Mouse (Mus musculus): Measurements from ENCODE around the gene Mkrn3.

Gene Mkrn3

DNA sequence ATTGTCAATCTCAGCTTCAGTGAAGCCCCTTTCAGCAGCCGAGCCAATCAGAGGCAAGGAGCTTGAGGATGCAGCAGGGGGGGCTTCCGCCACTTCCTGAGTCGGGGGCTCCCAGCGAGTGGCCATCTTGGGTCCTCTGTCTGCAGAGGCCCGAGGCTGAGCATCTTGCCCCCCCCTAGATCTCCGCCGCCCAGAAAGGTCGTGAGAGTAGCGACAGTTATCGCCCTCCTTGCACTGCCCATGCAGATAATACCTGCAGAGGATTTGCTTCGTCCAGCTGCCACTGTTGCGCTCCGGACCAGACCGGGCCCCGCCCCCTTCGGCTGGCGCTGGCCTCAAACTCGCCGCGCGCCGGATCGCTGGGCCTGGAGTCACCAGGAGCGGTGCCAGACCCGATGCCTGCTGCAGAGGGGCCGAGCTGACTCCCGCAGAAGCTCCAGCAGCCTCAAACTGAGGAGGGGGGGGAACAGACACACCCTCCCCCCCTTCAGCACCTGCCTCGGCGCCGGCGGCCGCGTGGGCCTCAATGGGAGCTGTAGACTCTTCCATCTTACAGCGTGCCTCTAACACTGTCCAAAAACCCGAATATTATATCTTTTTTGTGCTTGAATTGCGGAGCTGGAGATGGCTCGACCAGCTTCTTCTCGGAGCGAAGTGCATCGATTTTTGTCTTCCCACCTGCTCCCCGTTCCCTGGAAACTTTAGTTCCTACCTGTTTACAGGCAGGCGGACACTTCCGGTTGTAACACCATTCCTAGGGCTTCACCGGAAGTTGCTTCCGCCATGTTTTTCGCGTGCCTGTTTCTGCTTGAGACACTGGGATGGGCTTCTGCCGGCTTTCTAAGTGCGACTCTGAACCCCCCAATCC, at the start of gene Mkrn3:
Gene Mkrn3, minus strand, starts transcription at position 647 of the 868 bp plus-strand sequence.
- peak; percentile 9 to 57 for DNase-seq (ENCODE audit: low spot score in 2 of 2)

DNA sequence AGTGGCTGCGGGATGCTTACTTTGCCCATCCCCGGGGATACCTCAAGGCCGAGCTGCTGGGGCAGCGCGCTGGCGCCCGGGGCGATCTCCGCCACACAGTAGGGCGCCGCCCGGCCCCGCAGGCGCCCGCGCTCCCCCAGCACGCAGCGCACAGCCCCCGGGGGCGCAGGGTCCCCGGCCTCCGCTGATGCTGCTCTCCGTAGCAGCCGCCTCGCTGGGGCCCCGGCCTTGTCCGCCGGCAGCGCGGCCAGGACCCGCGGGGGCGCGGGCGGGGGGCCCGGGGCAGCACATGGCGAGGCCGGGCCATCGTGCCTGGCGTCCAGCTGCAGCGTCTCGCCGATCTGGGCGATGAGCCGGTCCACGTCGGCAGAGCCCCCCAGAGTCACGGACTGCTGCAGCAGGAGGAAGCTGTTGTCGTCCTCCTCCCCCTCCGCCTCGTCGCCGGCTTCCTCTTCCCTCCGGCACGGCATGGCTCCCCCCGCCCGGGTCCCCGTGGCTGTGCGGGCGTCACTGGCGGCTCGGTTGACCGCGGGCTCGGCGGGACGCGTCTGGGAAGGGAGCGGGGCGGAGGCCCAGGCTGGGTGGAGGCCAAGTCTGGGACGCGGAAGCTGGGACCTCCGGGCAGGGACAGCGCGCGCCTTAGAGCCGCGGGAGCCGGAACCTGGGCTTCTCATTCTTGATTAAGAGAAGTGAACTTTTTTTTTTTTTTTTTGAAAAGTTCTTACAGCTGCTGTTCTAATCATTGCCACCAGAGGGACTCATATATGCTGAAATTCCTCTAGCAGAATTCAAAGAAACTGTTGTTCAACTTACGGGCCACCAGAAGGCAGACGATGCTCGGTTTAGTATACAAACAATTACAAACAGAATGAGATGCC, 44.2 kb upstream of the Mkrn3 start, which contains the start of gene Peg12:
Gene Peg12, minus strand, starts transcription at position 633 of the 878 bp plus-strand sequence.
- DNase-seq (ENCODE audit: low spot score in 2 of 2) = peak; percentile 21 to 38

DNA sequence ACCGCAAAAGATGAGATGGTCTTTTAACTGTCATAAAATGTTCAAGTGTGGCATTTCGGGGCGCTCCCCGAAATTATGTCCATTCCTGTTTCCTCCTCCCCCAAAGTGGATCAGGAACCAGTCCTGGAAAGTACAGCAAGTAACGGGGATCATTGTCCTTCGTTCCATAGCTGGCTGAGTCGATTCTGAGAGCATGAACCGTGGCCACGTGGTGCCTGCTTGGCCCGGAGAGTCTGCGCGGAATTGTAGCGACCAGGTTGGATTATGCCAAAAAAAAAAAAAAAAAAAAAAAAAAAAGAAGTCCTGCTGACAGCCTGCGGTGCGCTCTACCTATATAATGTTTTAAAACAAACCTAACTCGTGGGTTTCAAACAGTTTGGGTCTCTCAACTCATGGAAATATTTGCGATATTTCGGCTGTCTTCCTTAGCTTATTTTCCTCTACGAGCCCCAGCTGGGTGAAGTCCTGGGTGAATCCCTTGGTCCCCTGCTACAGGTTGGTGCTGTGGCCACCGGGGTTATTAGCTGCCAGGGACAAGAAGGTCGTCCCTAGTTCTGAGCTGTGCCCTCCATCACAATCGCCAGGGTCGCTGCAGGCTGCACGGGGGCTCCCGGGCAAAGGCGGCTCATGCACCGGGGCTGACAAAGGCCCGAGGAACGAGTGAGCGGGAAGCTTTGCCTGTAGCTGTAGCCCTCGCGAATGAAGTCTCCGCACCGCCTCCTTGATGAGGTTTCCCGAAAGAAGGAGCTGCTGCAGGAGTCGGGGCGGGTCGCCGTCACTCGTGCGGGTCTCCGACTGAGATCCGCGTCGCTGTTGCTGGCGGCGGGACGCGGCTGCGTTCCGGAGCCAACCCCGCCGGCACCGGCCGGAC, 43.3 kb upstream of the Mkrn3 start:
- peak in 1 of 2 experiments; percentile 19 for DNase-seq (ENCODE audit: low spot score in 2 of 2)

DNA sequence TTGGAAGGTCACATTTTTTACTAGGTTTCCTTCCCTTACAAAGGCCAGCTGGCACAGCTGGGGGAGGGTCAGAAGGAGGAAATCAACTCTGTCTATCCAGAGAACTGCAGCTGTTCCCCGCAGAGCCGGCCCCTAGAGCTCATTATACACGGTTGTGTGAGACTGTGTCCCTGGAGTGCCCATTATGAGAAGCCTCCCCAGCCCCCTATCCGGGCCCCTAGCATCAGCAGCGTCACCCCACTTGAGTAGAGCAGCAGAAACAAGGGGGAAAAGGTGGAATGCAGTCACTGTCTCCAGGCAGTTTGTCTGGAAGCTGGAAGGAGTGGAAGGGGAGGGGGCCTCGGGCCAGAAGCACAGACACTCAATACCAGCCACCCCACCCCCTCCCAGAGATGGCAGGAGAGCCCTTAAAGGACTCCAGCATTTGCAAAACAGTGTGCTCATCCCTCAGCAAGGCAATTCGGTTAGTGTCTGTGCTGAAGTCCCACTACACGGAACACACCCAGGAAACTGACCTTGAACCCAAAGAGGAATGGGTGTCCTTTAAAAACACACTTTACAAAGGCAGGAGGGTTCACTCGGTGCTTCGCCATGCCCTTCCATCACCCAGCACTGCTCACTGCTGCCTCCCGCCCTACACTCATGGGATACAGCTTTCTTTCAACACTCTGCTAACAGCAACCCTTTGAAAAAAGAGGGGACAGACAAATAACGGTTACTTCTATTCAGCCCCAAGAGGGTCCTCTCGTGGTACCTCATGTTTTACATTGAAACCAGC, 42.5 kb upstream of the Mkrn3 start:
- peak in 1 of 2 experiments; percentile 12 for DNase-seq (ENCODE audit: low spot score in 2 of 2)

DNA sequence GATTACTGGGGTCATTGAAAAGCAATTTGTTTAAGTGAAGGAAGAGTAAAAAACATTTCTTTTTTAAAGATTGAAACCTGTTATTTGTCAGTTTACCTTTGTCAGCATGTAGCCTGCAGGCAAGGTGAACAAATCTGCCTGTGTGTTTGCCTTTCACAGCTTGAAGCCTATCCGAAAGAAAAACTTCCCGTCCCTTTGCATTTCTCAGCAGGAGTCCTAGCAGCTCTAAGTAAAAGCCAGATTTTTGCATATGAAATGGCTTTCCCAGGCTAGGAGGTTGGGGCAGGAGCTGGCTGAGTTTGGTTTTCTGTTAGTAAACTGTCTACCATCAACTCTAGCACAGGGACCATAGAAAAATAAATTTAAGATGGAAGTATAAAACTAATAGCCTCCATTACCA, 32.4 kb upstream of the Mkrn3 start:
- DNase-seq (ENCODE audit: low spot score in 2 of 2) = no peak

DNA sequence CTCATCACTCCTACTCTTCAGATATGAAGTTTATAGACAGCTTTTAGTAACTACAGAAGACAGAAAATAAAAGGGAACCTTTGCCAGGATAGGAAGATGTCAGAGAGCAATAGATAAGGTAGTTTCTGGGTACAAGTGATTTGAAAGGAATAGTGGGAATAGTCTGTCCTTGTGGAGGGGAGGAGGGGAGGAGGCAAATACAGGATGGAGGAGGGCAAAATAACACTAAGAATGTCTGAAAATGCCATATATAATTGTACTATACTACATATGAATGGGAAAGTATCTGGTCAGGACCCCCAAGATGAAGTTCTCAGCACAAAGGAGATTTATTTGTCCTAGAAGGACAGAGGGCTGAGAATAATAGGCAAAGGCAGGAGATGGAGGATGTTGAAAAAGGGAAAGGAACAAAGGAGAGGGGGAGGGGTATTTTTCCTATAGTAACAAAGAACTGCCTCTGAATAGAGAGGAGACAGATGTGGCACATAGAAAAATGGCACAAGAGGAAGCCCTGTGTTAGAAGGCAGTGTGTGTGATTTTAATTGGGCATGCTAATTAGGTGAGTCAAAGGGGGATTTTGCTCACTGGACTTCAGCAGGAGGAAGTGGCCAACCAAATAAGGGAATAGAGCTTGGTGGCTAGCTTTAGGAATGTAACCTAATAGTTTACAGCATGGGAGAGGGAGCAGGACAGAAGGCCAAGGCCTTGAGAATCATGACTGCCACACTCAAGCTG, 25.7 kb upstream of the Mkrn3 start:
- no peak for DNase-seq (ENCODE audit: low spot score in 2 of 2)

DNA sequence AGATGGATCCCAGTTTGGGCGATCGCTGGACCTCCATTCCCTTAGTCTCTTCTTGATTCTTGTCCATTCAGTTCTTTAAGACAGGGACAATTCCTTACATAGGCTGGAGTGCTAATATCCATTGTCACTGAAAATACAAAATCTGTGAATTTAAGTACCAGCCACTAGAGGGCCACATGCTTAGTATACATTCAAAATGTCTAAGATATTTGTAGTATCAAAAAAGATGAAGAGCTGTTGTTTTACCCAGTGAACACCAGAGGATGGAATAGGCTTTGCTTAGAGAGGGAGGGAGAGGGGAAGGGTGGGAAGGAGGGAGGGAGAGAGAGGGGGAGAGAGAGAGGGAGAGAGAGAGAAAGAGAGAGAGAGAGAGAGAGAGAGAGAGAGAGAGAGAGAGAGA, 16.5 kb upstream of the Mkrn3 start:
- no peak for DNase-seq (ENCODE audit: low spot score in 2 of 2)

DNA sequence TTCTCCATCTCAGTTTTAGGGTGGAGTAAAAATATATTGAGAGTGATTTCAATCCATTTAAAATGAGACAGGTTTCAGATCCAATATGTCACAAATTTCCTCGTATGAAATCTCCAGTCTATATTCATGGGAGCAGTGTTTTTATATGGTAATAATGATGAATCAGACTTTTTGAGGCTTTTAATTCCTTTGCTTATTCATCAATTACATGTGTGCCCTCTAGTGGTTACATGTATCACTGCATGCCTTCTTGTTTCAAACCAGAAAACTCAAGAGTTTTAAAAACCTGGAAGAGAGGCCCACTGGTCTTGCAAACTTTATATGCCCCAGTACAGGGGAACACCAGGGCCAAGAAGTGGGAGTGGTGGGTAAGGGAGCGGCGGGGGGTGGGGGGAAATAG, 13.3 kb upstream of the Mkrn3 start:
- no peak for DNase-seq (ENCODE audit: low spot score in 2 of 2)

DNA sequence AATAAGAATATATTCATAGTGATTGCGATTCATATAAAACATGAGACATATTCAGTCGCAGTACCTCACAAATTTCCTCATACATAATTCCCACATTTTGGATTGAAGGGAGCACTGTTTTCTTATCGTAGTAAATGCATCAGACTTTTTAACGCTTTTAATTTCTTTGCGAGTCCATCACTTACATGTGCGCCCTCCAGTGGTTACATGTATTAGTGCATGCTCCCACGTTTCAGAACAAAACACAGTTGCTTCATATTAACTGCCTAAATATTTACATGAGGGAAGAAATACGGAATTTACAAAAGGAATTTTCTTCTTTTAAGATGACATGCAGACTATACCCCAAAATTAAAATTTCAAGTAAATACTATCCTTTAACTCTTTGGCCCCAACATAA, 8.4 kb upstream of the Mkrn3 start:
- peak in 1 of 2 experiments; percentile 19 for DNase-seq (ENCODE audit: low spot score in 2 of 2)

DNA sequence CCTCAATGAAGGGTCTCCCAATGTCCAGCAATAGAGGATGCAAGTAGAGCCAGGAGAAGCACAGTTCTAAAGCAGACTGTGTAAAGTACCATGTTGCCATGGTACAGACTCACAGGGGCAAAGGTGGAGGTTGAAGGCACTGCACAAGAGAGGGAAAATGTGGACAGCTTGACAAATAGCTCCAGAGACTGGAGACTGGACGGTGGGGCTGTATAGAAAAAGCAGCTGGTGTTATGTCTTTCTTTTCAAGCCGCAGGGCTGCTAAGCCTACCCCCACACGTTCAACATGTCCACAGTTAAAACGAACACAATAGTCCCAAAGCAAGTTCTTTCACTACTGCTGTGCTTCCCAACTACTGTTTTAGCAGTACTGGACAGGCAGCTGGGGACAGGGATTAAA, 3.3 kb upstream of the Mkrn3 start:
- no peak for DNase-seq (ENCODE audit: low spot score in 2 of 2)

DNA sequence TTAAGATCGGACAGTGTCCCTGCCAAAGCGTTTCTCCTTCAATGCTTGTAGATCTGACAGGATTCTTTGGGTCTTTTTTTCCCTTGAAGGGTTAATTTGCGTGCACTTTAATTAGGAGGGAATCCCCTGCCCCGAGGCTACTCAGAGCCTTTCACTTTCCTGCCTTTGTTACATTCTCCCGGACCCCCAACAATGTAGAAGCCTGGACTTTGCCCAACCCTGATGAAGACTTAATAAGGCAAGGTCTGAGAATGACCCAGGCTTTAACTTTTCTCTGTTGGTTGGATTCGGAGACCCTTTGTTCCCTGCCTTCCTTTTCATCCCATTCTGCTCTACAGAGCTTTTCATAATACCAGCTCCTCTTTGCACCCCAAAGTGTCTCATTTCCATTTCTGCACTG, 627 bp upstream of the Mkrn3 start:
- no peak for DNase-seq (ENCODE audit: low spot score in 2 of 2)

DNA sequence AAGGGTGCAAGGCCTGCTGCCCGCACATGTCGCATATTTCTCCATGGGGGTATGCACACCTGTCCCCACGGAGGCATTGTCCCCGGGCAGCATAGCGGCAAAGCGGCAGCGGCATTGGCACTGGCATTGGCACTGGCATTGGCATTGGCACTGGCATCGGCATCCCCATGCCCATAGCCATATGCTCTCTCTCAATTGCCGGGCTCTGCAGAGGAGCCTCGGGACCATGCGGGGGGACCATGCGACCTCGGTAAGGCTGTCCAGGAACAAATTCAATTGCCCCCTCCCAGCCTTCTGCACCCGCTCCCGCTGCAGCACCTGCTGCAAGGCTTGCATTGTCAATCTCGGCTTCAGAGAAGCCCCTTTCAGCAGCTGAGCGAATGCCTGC, 840 bp downstream of the Mkrn3 start:
- DNase-seq (ENCODE audit: low spot score in 2 of 2) = peak in 1 of 2 experiments; percentile 13

DNA sequence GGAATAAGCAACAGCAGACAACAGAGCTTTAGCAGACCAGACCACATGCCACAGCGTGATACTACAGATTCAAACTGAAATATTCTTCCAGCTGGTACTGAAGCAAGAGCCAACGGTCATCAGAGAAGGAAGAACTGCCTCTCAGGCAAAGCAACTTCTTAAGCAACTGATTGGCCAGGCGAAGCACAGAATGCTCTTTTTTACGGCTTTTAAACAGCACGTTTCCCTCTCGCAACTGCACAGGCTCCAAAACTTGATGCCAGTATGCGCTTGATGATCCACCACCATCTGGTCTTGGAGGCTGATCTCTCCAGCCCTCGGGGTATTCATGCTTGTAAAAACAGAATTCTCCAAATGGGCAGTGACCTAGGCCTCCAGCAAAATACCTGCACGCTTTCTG, 1.6 kb downstream of the Mkrn3 start:
- DNase-seq (ENCODE audit: low spot score in 2 of 2) = no peak

DNA sequence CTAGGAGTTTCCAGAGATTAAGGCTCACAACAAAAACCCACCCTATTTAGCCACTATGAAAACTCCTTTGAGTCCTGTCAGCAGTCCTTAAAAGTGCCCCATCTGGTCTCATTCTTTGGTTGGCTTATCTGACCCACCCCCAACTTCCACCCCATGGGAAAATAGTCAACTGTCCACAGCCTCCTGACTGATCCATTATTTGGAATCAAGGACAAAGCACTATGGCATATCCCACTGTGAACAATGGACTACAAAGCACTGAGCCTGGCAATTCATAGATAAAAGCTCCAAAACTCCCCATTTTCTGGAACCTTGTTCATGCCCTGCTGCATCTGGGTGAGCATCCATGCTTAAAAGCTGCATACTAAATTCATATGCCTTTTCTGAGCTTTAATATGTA, 3.8 kb downstream of the Mkrn3 start:
- DNase-seq (ENCODE audit: low spot score in 2 of 2) = no peak

DNA sequence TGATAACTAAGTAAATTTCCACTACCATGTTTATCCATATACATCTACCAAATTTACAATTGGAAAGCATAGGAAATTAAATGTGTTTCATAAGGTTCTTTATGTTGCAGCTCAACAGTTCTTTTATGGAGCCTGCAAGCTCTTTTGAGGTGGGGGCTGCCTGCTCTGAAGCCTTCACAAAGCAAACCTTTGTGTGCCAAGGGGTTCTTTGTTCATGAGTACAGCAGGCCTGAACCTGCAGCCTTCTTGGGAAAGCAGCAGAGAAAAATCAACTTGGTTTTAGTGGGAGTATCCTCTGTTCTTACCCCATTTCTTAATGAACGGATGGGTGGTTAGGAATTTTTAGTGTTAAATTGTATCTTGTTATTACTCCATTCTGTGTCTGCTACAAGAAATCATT, 4.7 kb downstream of the Mkrn3 start:
- no peak for DNase-seq (ENCODE audit: low spot score in 2 of 2)

DNA sequence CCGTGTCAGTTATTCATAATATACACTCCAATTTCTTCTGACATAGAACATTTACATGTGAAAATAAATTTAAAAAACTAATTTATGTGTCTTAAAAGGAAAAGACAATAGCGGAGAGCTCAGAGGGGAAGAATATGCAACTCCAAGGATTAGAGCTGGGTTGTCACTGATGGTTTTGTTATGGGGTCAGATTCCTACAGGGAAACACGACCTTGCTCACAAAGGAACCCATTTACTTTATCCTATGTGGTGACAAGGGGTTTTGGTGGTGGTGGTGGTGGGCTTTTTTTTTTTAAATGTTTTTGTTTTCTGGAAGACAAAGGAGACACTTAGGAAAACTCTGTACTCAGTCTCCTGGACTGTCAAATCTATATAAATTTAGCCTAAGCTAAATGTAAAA, 12.1 kb downstream of the Mkrn3 start:
- DNase-seq (ENCODE audit: low spot score in 2 of 2) = no peak

DNA sequence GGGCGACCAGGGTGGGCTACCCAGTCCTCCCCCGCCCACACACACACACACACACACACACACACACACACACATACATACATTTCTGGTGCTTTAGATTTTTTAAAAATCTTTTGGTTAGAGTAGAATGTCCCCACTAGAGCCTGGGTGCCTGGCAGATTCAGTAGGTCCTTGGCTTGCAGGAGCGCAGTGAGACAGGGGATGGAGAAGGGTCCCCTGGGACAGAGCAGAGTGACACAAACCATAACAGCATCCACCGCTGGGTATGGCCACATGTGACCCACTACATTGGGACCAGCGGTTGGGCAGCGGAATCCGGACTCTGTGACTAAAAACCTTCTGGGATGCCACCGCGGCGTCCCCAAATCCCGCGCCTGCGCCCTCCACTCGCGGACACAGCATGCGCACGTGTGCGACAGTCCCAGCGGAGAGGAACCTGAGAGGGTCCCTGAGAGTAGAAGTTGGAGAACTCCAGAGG, 13.3 kb downstream of the Mkrn3 start:
- no peak for DNase-seq (ENCODE audit: low spot score in 2 of 2)

DNA sequence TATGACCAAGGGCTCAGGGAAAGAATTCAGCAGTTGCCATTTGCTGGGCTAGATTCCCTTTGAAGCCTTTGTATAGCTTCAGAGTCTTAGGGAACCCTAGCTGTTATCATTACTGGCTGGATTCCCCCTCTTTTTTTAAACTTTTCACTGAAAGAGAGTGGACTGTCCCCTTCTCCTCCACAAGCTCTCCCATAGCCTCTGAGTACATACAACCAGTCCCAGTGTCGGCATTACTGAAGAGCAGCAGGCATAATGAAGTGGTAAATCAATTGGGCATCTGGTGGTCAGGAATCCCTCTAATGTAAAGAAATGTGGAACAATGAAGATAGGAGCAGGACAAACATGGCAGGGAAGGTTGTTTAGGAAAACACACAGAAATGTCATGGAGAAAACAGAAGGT, 27.7 kb downstream of the Mkrn3 start:
- no peak for DNase-seq (ENCODE audit: low spot score in 2 of 2)

DNA sequence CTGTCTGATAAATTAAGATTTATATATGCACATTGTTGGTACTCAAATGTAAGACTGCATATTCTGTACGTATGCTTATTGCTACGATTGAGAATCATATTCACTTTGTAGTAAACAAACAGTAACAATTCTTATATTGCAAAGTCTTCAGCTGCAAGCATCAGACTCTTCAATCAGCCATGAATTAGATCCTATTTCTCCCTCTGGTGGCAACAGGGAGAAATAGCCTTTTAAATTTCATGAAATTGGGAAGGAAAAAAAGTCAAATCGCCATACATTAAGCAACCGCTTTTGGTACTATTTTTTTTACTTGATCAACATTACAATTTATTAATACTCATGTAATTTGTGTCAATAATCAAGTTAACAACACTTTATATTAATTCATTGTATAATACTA, 31.6 kb downstream of the Mkrn3 start:
- no peak for DNase-seq (ENCODE audit: low spot score in 2 of 2)

DNA sequence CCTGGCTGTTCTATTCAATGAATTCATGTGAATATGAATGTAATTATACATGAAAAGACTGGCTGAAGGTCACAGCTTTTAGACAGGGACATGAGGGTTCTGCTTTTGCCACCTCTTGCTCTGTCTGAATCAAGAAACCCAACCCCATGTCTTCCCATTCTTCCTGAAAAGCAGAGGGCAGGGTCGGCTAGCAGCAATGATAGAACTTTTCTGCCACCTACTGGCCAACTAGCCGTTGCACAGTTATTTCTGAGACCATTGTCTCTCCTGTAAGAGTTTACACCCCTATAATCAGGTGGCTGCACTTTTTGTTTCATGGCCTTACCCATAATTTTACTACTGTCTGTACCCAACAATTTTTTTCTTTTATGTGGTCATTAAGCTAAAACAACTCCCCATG, 37.5 kb downstream of the Mkrn3 start:
- no peak for DNase-seq (ENCODE audit: low spot score in 2 of 2)

Data from spleen, postnatal 10 days (tissue).